Mouse (Mus musculus) heart, postnatal 0 days (tissue): Measurements from ENCODE around the gene Depdc5. TPM values are rescaled to one million over a fixed set of nuclear protein-coding genes. Genes with fewer than 3 reads are reported as not detected.

Source experiments
- ATAC-seq: fragments of 200-750 bp; cut with Nextera tagmentation; 2 replicates; pipeline ENCODE4 v1.8.0; 2017; ENCODE audit warnings: low read depth, moderate number of reproducible peaks, moderate library complexity; ENCODE audit not compliant: insufficient read depth
- DNase-seq: peaks from one replicate; pipeline ENCODE4 v3.0.0-alpha.2; 2016; ENCODE audit warnings: low spot score
- H3K27ac ChIP-seq: fragments of 300-500 bp; sonication (generic); 2 replicates; pipeline ENCODE4 v1.5.1; 2014; ENCODE audit warnings: low read depth, mild to moderate bottlenecking
- H3K27me3 ChIP-seq: fragments of 300-500 bp; sonication (generic); 2 replicates; pipeline ENCODE4 v1.6.1; 2014; ENCODE audit warnings: low read length, mixed read lengths; ENCODE audit not compliant: control insufficient read depth, insufficient read depth
- H3K36me3 ChIP-seq: fragments of 300-500 bp; sonication (generic); replicated peaks from 2 replicates; pipeline ENCODE4 v1.6.1; 2014; ENCODE audit warnings: low read length, mixed read lengths; ENCODE audit not compliant: control insufficient read depth, insufficient read depth
- H3K4me1 ChIP-seq: fragments of 300-500 bp; sonication (generic); 2 replicates; pipeline ENCODE4 v1.6.1; 2014; ENCODE audit warnings: antibody characterized with exemption; ENCODE audit not compliant: control insufficient read depth, insufficient read depth
- H3K4me2 ChIP-seq: fragments of 300-500 bp; sonication (generic); 2 replicates; pipeline ENCODE4 v1.6.1; 2014; ENCODE audit warnings: low read depth, mild to moderate bottlenecking, low read length, moderate library complexity
- H3K4me3 ChIP-seq: fragments of 300-500 bp; sonication (generic); 2 replicates; pipeline ENCODE4 v1.5.1; 2014; ENCODE audit warnings: low read depth, low read length
- H3K9ac ChIP-seq: fragments of 300-500 bp; sonication (generic); replicated peaks from 2 replicates; pipeline ENCODE4 v1.6.1; 2014; ENCODE audit warnings: low read depth, low read length, mixed read lengths
- H3K9me3 ChIP-seq: fragments of 300-500 bp; sonication (generic); replicated peaks from 2 replicates; pipeline ENCODE4 v1.6.1; 2016; ENCODE audit warnings: low read length; ENCODE audit not compliant: control insufficient read depth
- CTCF ChIP-seq: IDR thresholded peaks from 2 replicates; pipeline ENCODE4 v1.5.1; 2016; ENCODE audit warnings: antibody characterized with exemption, control low read depth, low read depth
- EP300 ChIP-seq: IDR thresholded peaks from 2 replicates; pipeline ENCODE4 v1.6.1; 2016; ENCODE audit warnings: antibody characterized with exemption, low read depth
- WGBS: fragments of 180-500 bp; shearing (Covaris S2); extraction: QIAGEN DNeasy Blood & Tissue Kit; methylation state at CpG from one replicate; pipeline ENCODE4 v1.1.7; 2014; 5-methylcytosine and 5-hydroxymethylcytosine counted together
- polyA plus RNA-seq: library from polyadenylated mRNA; unstranded; fragments of >200 nt; fragmentation: Nextera tagmentation; extraction: Ambion mirVana; gene quantifications from 2 replicates; pipeline ENCODE4 v1.2.1, GENCODE M21; 2015
- total RNA-seq: library from RNA; depleted of rRNA; stranded (reverse); fragments of >200 nt; gene quantifications from 2 replicates; pipeline ENCODE4 v1.2.3, GENCODE M21; 2014; ENCODE audit warnings: low replicate concordance; rRNA removed

Depdc5 gene
- total and polyA plus RNA-seq, 2 experiments from 2014 or later = 5.9 to 58.4 TPM

DNA sequence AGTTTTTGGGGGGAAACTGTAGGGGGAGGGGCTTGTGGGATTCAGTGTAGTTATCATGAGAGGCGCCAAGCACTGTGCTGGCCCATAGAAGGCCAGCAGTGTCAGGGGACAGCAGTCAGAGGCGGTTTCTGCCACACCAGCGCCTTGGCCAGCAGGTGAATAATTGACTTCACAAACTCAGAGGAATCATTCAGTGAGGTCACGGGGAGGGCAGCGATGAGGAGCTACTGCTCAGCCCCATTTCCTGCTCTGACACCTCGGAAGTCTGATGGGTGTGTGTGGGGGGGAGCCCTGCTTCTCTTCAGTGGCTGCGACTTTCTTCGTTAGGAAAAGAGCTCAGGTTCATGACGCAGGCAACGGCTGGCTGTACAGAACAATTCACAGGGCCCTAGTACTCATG, 179.9 kb downstream of the Depdc5 start:
- Histone ChIP-seq H3K9ac (no peak overlapping the region), H3K27me3 (no peaks in the 10 kb centered on the region), H3K4me3 (no peak overlapping the region), H3K36me3 (no peaks in the 10 kb centered on the region), H3K4me2 (no peak overlapping the region), H3K27ac (no peak overlapping the region), H3K4me1 (no peaks in the 10 kb centered on the region), H3K9me3 (no peaks in the 10 kb centered on the region)
- WGBS = 59% methylated on average over 10 of the region's 10 CpGs
- no peak for TF ChIP-seq EP300
- TF ChIP-seq CTCF = no peak
- DNase-seq (no peak), ATAC-seq (no peak)

Other genes with a start within 250 kb of the Depdc5 start
- gene Pisd, start 78.1 kb upstream of the Depdc5 start, total RNA-seq = 63.9 and 66.6 TPM in 2 replicates
- gene Pisd, start 78.1 kb upstream of the Depdc5 start, polyA plus RNA-seq = 41.0 and 44.2 TPM in 2 replicates
- 0.88 and 14.7 TPM in 2 replicates for gene Gm20671, start 36.6 kb upstream of the Depdc5 start, total RNA-seq
- gene Gm20671, start 36.6 kb upstream of the Depdc5 start, polyA plus RNA-seq = not detected in 2 replicates
- 15.5 and 18.7 TPM in 2 replicates for gene Prr14l, start 9.4 kb upstream of the Depdc5 start, total RNA-seq
- 5.4 and 6.1 TPM in 2 replicates for gene Prr14l, start 9.4 kb upstream of the Depdc5 start, polyA plus RNA-seq
- gene Ywhah, start 155.1 kb downstream of the Depdc5 start, total RNA-seq = 132 and 199 TPM in 2 replicates
- gene Ywhah, start 155.1 kb downstream of the Depdc5 start, polyA plus RNA-seq = 267 and 288 TPM in 2 replicates
- not detected in 2 replicates for gene Slc5a1, start 240.5 kb downstream of the Depdc5 start, total RNA-seq
- gene Slc5a1, start 240.5 kb downstream of the Depdc5 start, polyA plus RNA-seq = not detected in 2 replicates